Mouse (Mus musculus): ENCODE measurements around the gene Hoxa13.
A peak's percentile ranks its signal among the peaks of the same experiment; 100 is the strongest.

Hoxa13 gene

DNA sequence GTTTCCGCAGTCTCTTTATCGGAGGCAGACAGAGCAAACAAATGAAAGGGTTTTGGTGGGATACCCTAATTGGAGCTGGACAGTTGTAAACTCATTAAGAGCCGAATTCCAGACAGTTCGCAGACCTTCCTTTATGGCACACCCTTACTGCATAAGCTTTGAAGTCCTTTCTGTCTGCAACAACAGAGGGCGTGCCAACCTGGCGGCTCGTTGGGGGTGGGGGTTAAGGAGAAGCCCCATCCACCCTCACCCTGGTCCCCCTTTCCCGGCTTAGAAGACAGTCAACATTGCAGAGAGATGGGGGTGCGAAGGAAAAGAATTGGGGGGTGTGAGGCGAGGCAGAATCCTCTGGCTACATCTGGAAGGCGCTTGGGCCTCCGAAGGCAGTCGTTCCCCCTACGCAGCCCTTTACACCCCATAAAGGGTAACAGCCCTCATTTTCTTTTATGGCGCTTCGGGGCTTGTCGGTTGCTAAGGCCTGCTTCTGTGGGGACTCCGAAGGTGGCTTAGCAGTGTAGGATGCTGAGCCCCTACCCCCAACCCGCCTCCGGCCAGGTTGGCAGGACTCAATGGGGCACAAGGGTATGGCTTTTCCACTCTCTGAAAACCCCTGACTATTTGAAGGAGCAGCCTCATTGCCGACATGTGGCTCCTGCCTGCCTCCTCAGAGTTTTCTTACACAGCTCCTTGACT is 38.5 kb downstream of the Hoxa13 start:
- DNase-seq (ENCODE audit: low spot score): no peak

DNA sequence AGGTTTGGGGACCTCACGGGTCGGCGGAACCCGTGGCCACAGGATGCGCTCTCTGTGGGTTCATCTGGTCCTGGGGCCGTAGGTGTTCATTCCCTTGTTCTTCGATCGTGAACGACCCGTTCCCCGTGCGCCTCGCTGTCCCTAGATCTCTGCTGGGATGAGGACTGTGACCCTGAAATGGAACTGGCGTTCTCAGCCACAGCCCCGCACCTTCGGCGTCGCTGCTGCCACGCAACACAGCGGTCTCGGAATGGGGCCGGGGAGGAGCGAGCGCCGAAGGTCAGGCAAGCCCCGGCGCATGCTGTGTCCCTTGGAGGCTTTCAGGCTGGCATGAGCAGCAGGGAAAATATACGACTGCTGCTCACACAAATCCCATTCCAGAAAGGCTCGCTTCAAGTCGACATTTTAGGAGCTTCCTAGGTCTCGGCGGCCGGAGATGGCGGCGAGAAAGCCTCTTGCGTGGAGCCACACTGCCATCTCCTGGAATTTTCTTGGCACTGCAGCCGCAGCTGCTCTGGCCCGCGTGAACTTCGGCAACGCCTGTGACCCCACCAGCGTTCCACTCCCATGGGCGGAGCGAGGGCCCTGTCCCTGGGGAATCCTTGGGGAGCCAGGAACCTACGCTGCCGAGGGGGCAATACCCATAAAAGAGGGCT is 39.2 kb downstream of the Hoxa13 start, which contains the start of gene Hoxa7:
Gene Hoxa7 (minus strand): TSS at position 518 of the 656 bp plus-strand sequence.
- DNase-seq (ENCODE audit: low spot score): peak; percentile 78

- no peak for DNase-seq (ENCODE audit: low spot score)
Observed at GRCm38 (mm10) chr6:52220865-52221310, 39.8 kb downstream of the Hoxa13 start.

DNA sequence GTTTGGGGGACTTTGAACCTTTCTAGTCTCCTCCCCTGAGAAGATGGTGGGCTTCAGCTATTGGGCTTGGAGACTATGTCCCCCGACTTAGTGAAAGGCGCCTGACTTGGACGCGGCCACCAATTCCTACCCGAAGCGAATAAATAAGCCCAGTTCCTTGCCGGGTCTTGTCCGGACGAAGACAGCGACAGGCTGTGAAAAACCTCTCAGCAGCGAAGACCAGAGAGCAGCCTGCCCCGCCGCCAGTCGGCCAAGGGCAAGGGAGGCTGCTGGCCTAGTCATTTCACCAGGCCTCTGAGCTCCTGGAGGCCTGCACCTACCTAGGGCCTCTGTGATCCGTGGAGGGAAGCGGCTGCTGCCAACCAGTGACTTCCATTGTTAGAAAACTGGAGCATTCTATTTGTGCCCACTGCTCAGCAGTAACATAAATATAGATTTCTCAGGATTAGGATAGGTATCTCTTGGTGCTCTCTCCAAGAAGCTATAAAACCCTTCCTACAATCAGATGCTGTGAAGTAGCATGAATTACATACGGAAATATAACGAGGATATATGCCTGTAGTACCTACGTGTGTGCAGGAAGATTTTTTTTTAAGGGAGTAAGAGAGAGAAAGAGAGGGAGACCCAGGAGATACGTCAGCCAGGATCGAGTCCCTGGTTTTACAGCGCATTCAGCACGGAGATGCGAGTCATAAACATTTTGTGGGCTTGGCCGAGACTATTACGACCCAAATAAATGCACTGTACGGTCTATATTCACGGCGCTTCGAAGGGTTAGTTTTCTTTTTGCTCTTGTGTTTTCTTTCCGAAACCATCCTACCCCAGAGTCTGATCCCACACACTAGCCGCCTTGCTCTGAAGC is 40.4 kb downstream of the Hoxa13 start:
- no peak for DNase-seq (ENCODE audit: low spot score)

GRCm38 (mm10) chr6:52219234-52219942 is 41.3 kb downstream of the Hoxa13 start:
- no peak for DNase-seq (ENCODE audit: low spot score)

DNA sequence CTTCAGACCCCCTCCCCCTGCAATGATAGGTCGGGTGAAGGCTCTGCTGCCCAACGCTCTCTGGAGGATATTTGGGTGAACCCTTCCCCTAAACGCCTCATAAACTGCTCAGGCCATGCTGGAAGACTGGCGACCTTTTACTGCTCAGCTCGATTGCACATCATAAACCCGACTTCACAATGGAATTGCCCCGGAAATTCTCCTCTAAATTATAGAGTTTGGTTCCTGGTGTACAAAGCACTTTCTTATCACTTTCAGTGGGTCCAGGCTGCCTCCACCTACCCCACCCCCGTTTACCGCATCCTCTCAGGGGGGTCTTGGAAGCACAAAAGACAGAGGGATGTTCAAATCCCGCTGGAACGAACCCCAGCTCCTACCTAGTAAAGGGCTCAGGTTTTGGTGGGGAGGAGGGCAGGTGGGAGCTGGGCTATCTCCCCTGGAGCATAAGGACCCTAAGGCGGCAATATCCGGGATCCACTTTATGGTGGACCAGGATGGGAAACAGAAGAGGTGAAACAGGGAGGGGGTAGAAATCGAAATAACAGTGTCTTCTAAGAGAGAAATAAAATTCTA is 42.0 kb downstream of the Hoxa13 start:
- DNase-seq (ENCODE audit: low spot score): no peak

DNA sequence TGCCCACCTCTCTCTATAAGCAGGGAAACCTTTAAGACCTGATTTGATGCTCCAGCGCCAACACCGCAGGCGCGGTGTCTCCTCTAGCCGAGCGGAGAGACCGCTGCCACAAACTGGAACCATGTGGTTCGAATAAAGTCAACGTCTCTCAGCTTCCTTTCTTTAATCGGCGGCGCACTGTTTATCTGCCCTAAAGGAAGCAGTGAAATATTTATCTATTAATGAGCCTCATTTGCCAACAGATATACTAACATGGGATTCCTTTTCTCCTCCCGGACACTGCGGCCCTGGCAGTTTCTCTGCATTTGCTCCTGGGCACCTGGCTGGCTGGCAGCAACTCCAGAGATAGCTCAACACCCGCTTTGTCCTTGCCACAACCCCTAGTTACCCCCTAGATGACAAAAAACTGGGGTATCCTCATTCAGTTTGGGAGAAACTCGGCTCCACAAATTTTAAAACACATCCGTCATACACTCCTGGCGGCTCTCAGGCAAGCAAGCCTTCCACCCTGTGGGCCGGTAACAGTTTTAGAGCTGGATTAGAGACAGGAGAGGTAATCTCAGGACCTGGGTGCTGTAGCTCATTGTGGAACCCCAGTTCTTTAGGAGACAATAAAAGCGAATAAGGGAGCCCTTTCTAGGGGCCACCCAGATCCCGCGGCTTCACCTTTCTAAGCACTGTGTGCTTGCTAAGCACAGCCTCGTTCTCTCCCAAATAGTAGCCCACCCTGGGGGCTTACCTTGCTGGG is 42.6 kb downstream of the Hoxa13 start:
- no peak for DNase-seq (ENCODE audit: low spot score)

DNA sequence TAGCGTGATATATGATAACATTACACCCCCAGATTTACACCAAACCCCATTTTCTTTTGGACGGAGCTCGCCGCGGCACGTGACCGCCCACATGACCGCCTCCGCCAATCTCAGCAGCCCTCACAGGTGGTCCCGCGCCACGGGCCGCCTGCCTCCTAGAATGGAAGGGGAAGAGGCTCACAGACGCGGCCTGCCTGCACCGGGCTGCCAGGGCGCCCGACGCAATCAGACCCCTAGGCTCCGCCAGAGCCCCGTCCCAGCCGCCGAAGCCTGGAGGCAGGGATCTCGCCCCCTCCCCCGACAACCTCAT is 43.3 kb downstream of the Hoxa13 start:
- DNase-seq (ENCODE audit: low spot score): peak; percentile 55

DNA sequence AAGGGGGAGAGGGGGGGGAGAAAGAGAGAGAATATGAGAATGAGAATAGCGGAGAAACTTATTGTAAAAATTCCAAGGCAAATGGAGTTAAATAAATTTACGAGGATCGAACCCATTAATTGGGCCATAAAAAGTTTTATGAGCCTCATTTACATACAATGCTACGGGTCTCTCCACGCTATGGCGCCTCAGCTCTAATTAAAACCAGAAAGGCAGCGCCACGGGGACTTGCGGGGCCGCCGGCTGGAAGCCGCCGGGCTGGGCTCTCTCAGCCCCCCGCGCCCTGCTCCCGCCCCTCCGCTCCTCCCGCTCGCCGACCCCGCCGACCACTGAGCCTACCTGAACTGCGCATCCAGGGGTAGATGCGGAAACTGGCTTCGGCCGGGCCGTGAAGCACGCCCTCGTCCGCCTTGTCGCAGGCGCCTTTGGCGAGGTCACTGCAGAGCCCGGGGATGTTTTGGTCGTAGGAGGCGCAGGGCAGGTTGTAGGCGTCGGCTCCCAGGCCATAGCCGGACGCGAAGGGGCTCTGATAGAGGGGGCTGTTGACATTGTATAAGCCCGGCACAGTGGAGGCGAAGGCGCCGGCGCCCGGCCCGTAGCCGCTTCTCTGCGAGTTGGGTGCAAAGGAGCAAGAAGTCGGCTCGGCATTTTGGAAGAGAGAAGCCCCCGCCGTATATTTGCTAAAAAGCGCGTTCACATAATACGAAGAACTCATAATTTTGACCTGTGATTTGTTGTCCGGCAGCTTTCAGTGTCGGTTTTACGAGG is 43.8 kb downstream of the Hoxa13 start:
- no peak for DNase-seq (ENCODE audit: low spot score)

DNA sequence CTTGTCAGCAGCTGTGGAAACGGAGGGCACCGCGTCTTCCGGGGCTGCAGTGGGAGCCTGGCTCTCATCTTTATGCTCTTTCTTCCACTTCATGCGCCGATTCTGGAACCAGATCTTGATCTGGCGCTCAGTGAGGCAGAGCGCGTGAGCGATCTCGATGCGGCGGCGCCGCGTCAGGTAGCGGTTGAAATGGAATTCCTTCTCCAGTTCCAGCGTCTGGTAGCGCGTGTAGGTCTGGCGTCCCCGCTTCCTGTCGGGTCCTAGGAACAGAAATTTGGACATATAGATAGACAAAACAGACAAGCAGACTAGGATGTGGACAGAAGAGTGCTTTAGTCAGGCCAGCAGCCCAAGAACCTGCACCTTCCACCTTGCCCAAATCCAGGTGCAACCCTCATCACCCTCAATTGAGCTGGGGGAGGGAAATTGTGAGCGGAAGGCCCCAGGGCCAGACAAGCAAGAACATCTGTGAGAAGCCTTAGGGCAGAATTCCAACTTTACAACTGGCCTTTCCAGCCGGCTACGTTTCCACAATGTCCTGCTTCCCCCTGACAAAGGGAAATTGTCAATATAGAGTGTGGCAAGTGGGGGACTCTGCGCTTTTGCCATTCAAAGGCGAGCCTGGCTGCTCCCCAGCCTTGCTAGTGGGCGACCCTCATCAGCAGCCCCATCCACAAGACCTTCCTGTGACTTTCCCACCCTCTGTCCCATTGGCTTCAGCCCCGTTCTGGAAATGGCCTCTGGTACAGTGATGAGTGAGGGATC is 44.7 kb downstream of the Hoxa13 start:
- no peak for DNase-seq (ENCODE audit: low spot score)

DNA sequence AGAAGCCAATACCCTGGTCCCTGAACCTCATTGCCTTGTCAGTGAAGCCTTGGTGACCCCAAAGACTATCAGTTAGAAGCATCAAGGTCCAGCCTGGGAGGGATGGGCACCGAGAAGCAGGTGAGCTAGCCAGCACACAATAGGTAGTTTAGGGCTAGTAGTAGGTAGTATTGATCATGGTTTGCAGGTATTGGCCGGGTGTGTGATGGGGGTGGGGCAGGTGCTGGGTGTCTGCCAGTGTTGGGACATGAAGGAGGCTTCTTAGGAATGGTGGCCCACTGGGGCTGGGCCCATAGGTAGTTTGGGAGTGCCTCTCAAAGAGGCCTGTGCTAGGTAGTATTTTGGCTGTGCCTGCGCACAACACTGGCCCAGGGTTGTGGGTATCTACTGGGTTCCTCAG is 45.6 kb downstream of the Hoxa13 start:
- DNase-seq (ENCODE audit: low spot score): no peak

DNA sequence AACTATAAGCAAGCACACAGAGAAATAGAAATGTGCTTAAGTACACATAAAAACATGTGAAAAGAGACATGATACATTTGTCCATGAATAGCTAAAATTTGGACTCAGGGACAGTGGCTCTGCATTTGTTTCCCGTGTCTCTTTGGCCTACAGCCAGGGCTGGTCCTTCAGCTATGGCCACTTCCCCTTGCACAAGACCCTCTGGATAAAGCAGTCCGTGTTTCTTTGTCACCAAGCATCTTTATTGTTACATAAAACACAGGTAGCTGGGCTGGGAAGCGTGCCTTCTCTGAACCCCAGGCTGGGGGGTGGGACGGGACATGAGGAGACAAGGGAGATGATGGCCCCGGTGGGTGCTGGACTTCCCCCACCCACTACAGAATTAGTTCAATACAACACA is 46.4 kb downstream of the Hoxa13 start:
- no peak for DNase-seq (ENCODE audit: low spot score)

GRCm38 (mm10) chr6:52213119-52213986 is 47.3 kb downstream of the Hoxa13 start, which contains the start of the genes Hoxa3 and Gm28308:
Gene Hoxa3 (minus strand): TSS chr6:52213336.
Gene Gm28308 (minus strand): TSS chr6:52213339.
- no peak for DNase-seq (ENCODE audit: low spot score)

- DNase-seq (ENCODE audit: low spot score): no peak
Observed at GRCm38 (mm10) chr6:52212556-52213118, 48.0 kb downstream of the Hoxa13 start.

DNA sequence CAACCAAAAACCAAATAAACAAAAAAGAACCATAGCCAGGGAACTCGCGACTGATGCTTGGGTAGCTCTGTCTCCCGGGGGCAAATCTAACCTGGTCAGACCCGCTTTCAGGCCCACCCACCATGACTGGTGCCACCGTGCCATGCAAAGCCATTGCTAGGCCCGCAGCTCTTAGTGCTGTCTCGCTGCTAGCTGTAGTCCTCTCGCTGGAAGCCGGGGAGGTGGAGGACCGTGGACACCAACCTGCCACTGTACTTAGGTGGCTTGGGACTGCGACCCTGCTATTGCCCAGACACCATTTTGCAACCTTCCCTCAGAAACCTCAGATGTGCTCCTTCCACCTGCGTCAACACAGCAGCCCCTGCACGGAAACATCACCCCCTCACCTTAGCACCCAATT is 48.7 kb downstream of the Hoxa13 start:
- DNase-seq (ENCODE audit: low spot score): no peak

DNA sequence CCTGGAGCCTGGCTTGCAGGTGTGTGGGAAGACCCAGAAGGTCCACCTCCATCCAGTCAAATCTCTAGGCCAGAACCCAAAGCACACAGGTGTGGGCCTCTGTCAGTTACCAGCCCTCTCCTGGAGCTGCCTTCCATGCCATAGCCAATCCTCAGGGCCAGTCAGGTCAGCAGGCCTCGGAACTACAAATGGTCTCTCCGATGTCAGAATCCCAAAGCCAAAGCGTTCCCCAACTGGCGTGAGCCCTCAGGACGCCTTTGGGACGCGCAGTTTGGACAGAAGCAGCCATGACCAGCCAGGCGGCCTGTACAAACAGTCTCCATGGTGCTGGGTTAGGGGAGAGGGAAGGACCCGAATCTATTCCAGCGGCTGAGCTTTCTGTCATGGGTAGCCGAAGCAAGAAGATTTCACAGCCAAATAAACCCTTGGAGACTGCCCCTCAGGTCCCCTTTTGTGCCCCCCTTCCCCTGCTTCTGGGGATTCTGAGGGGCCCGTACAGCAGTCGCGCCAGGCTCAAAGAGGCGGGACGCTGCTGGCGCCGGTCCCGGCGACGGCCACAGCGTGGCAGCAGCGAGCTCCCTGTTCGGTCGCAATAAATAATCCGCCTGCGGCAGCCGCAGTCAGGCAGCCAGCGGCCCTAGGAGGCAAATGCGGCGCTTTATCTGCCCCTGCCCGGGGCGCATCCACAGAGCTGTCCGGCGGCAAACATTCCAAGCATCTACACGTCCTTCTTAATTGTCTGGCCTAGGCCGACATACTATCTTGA is 49.3 kb downstream of the Hoxa13 start:
- peak; percentile 69 for DNase-seq (ENCODE audit: low spot score)

GRCm38 (mm10) chr6:52209685-52210046 is 51.0 kb downstream of the Hoxa13 start:
- DNase-seq (ENCODE audit: low spot score): no peak
